Comparison of ENCODE assay signal across 23 mouse cellular contexts in genomic region chr7:134931886-134932285, GRCm38 (mm10). TPM values are rescaled to one million over a fixed set of nuclear protein-coding genes. Genes with fewer than 3 reads are reported as not detected.
"Had no signal": no experiment of that assay in that cellular context is flagged by ENCODE, and none has a peak within 500 bp of the region (broad histone marks: within the 10 kb centered on the region; RNA-seq: fewer than 3 reads in every experiment).

No protein-coding gene starts in this region.

- DNase-seq: liver, postnatal 0 days; lung, adult 2 months; lung, postnatal 14 days; lung, postnatal 36 days; retina, postnatal 1 day; right cerebral cortex, adult 18-20 months; right cerebral cortex, postnatal 25 days; right cerebral cortex, postnatal 4 days; spleen, adult 18-20 months; thymus, adult 18-20 months; thymus, postnatal 14 days; thymus, postnatal 36 days had no signal

- H3K27me3 ChIP-seq: neural tube, embryonic 15.5 days had no signal

- H3K27ac ChIP-seq: lung, embryonic 15.5 days; macrophage; midbrain, embryonic 13.5 days; midbrain, embryonic 15.5 days; neural tube, embryonic 13.5 days; neural tube, embryonic 15.5 days had no signal

- H3K9me3 ChIP-seq: lung, embryonic 15.5 days; megakaryocyte, embryonic 14.5 days; midbrain, embryonic 13.5 days; midbrain, embryonic 15.5 days; neural tube, embryonic 13.5 days; neural tube, embryonic 15.5 days had no signal

- H3K4me3 ChIP-seq: lung, embryonic 15.5 days; megakaryocyte, embryonic 14.5 days; midbrain, embryonic 13.5 days; midbrain, embryonic 15.5 days; neural tube, embryonic 13.5 days; neural tube, embryonic 15.5 days had no signal

- H3K9ac ChIP-seq: liver, postnatal 0 days; lung, embryonic 15.5 days; midbrain, embryonic 13.5 days; midbrain, embryonic 15.5 days; neural tube, embryonic 13.5 days; neural tube, embryonic 15.5 days had no signal

- H3K36me3 ChIP-seq: lung, embryonic 15.5 days; midbrain, embryonic 13.5 days; midbrain, embryonic 15.5 days; neural tube, embryonic 13.5 days; neural tube, embryonic 15.5 days had no signal

- ATAC-seq: liver, postnatal 0 days; lung, postnatal 0 days; midbrain, embryonic 13.5 days; midbrain, embryonic 15.5 days had no signal

RNA-seq across cellular contexts. Expression of gene Fam196a, which starts 6.3 kb away (rescaled TPM):
- total RNA-seq: megakaryocyte progenitor cell, adult 5-6 weeks; monocyte, adult 5-6 weeks had no signal
- polyA plus RNA-seq: macrophage; small intestine, adult 2 months had no signal
